In genomic region chr4:141897838-141898237, GRCm38 (mm10) we compare ENCODE assay signal across 19 mouse cellular contexts. TPM values are rescaled to one million over a fixed set of nuclear protein-coding genes. Genes with fewer than 3 reads are reported as not detected.
DNase-seq lines count a peak whose midpoint lies in the region; ATAC-seq and TF ChIP-seq lines count a peak whose summit lies in the region.
"Had no signal": no experiment of that assay in that cellular context is flagged by ENCODE, and none has a peak within 500 bp of the region (broad histone marks: within the 10 kb centered on the region; RNA-seq: fewer than 3 reads in every experiment).

No protein-coding gene starts in this region.

- no peaks in the 10 kb centered on the region for H3K36me3 ChIP-seq in hindbrain, embryonic 10.5 days
- no peaks in the 10 kb centered on the region for H3K36me3 ChIP-seq in hindbrain, embryonic 11.5 days (ENCODE audit: control insufficient read depth, insufficient read depth, low read length)
- H3K36me3 ChIP-seq in forebrain, embryonic 13.5 days (ENCODE audit: poor library complexity, severe bottlenecking), result no peaks in the 10 kb centered on the region
- H3K36me3 ChIP-seq in hindbrain, postnatal 0 days (ENCODE audit: insufficient read depth, low read length), result no peaks in the 10 kb centered on the region

- H3K4me2 ChIP-seq in hindbrain, embryonic 11.5 days (replicated peaks; ENCODE audit: low read depth, low read length), result no peak overlapping the region
- no peak overlapping the region for H3K4me2 ChIP-seq in forebrain, embryonic 13.5 days
- H3K4me2 ChIP-seq in hindbrain, postnatal 0 days (ENCODE audit: low read depth, low read length), result no peak overlapping the region

- 53% methylated on average over 3 of the region's 3 CpGs for WGBS in hindbrain, embryonic 10.5 days
- WGBS in hindbrain, embryonic 11.5 days, result 47% methylated on average over 2 of the region's 3 CpGs
- 51% methylated on average over 3 of the region's 3 CpGs for WGBS in forebrain, embryonic 13.5 days
- WGBS in hindbrain, postnatal 0 days, result 51% methylated on average over 3 of the region's 3 CpGs

- no peak for TF ChIP-seq CTCF in brain, embryonic 14.5 days (IDR thresholded peaks at IDR 0.05; ENCODE audit: borderline replicate concordance, extremely low read depth, insufficient read depth, insufficient read length)
- TF ChIP-seq CTCF in hindbrain, postnatal 0 days (IDR thresholded peaks at IDR 0.05; ENCODE audit: low read depth), result no peak

- no peak overlapping the region for H3K4me3 ChIP-seq in hindbrain, embryonic 10.5 days
- no peak overlapping the region for H3K4me3 ChIP-seq in hindbrain, embryonic 11.5 days (ENCODE audit: low read depth, low read length)
- no peak overlapping the region for H3K4me3 ChIP-seq in forebrain, embryonic 13.5 days
- no peak overlapping the region for H3K4me3 ChIP-seq in hindbrain, postnatal 0 days (ENCODE audit: low read length)
- H3K4me3 ChIP-seq: megakaryocyte, embryonic 14.5 days had no signal

- H3K27ac ChIP-seq in hindbrain, embryonic 10.5 days, result peak overlapping the region; percentile 90
- H3K27ac ChIP-seq in hindbrain, embryonic 11.5 days (ENCODE audit: low read depth, low read length), result no peak overlapping the region
- H3K27ac ChIP-seq in forebrain, embryonic 13.5 days, result peak overlapping the region; percentile 97; the same call in 1 of the 2 replicates
- peak overlapping the region; percentile 36; the same call in 1 of the 2 replicates for H3K27ac ChIP-seq in hindbrain, postnatal 0 days
- H3K27ac ChIP-seq: liver, embryonic 14.5 days had no signal

- ATAC-seq in hindbrain, embryonic 11.5 days (ENCODE audit: low FRiP score), result no peak
- no peak for ATAC-seq in forebrain, embryonic 13.5 days
- no peak for ATAC-seq in hindbrain, postnatal 0 days
- no peak for ATAC-seq in megakaryocyte progenitor cell, adult 5-6 weeks (replicated peaks; ENCODE audit: poor library complexity)
- ATAC-seq: Patski had no signal

- TF ChIP-seq POLR2A in brain, embryonic 14.5 days (IDR thresholded peaks at IDR 0.05; ENCODE audit: borderline replicate concordance, extremely low read depth, insufficient read depth, insufficient read length, poor library complexity, severe bottlenecking), result no peak

- peaks cover 74% of the 10 kb centered on the region for H3K4me1 ChIP-seq in hindbrain, embryonic 10.5 days (replicated peaks)
- peaks cover 20% of the 10 kb centered on the region for H3K4me1 ChIP-seq in hindbrain, embryonic 11.5 days (replicated peaks; ENCODE audit: control insufficient read depth, insufficient read depth, low read length)
- peaks cover 64% of the 10 kb centered on the region for H3K4me1 ChIP-seq in forebrain, embryonic 13.5 days
- peaks cover 20% of the 10 kb centered on the region for H3K4me1 ChIP-seq in hindbrain, postnatal 0 days (ENCODE audit: insufficient read depth, low read length)

- no peak for DNase-seq in hindbrain, embryonic 10.5 days (ENCODE audit: low spot score)
- no peak for DNase-seq in hindbrain, embryonic 11.5 days (ENCODE audit: low spot score)
- peak; percentile 72 for DNase-seq in brain, embryonic 14.5 days (ENCODE audit: low read depth)
- no peak for DNase-seq in hindbrain, postnatal 0 days (ENCODE audit: low spot score)
- no peak for DNase-seq in adrenal gland, adult (ENCODE audit: inconsistent age in 2 of 2, low spot score in 1 of 2)
- no peak for DNase-seq in ovary, postnatal 14 days (ENCODE audit: low spot score)
- DNase-seq: cerebellum, adult 18-20 months; kidney, adult 18-20 months had no signal

- no peaks in the 10 kb centered on the region for H3K27me3 ChIP-seq in hindbrain, embryonic 10.5 days (ENCODE audit: insufficient read depth, poor library complexity, severe bottlenecking)
- no peaks in the 10 kb centered on the region for H3K27me3 ChIP-seq in hindbrain, embryonic 11.5 days (ENCODE audit: control insufficient read depth, insufficient read depth, low read length)
- H3K27me3 ChIP-seq in forebrain, embryonic 13.5 days, result no peaks in the 10 kb centered on the region
- H3K27me3 ChIP-seq in hindbrain, postnatal 0 days (ENCODE audit: insufficient read depth, low read length), result no peaks in the 10 kb centered on the region
- H3K27me3 ChIP-seq: Patski had no signal

- H3K9me3 ChIP-seq in hindbrain, embryonic 10.5 days, result no peaks in the 10 kb centered on the region
- no peaks in the 10 kb centered on the region for H3K9me3 ChIP-seq in hindbrain, embryonic 11.5 days (ENCODE audit: control insufficient read depth, low read length)
- no peaks in the 10 kb centered on the region for H3K9me3 ChIP-seq in forebrain, embryonic 13.5 days (replicated peaks)
- no peaks in the 10 kb centered on the region for H3K9me3 ChIP-seq in hindbrain, postnatal 0 days (ENCODE audit: low read length)
- H3K9me3 ChIP-seq: megakaryocyte, embryonic 14.5 days had no signal

- no peak overlapping the region for H3K9ac ChIP-seq in hindbrain, embryonic 11.5 days (ENCODE audit: low read depth, low read length)
- no peak overlapping the region for H3K9ac ChIP-seq in forebrain, embryonic 13.5 days
- no peak overlapping the region for H3K9ac ChIP-seq in hindbrain, postnatal 0 days (replicated peaks; ENCODE audit: low read length)
- H3K9ac ChIP-seq: liver, embryonic 14.5 days had no signal

RNA-seq across cellular contexts. Expression of gene Efhd2, which starts 23.1 kb away (rescaled TPM):
- polyA plus RNA-seq in hindbrain, embryonic 10.5 days (2016; fragmentation: Nextera tagmentation; extraction: Ambion mirVana), result 51.4 and 61.3 TPM in 2 replicates
- 25.0 and 26.1 TPM in 2 replicates for polyA plus RNA-seq in hindbrain, embryonic 11.5 days (2014; fragmentation: Nextera tagmentation; extraction: Ambion mirVana)
- polyA plus RNA-seq in brain, embryonic 14.5 days (2012; rRNA removed), result 72.6 and 78.7 TPM in 2 replicates
- 85.2 and 86.3 TPM in 2 replicates for polyA plus RNA-seq in forebrain, embryonic 13.5 days (2015; fragmentation: Nextera tagmentation; extraction: Ambion mirVana)
- total RNA-seq in hindbrain, postnatal 0 days (2014; rRNA removed), result 39.4 and 49.2 TPM in 2 replicates
- 62.5 and 64.8 TPM in 2 replicates for polyA plus RNA-seq in hindbrain, postnatal 0 days (2015; fragmentation: Nextera tagmentation; extraction: Ambion mirVana)
- total RNA-seq in megakaryocyte progenitor cell, adult 5-6 weeks (2015), result 42.2 and 49.9 TPM in 2 replicates
- total RNA-seq in megakaryocyte progenitor cell, adult 5-6 weeks (2017), result 53.6 and 58.1 TPM in 2 replicates

RNA-seq across cellular contexts. Expression of gene Ctrc, which starts 51.7 kb away (rescaled TPM):
- not detected in 2 replicates for polyA plus RNA-seq in hindbrain, embryonic 10.5 days (2016; fragmentation: Nextera tagmentation; extraction: Ambion mirVana)
- not detected in 2 replicates for polyA plus RNA-seq in hindbrain, embryonic 11.5 days (2014; fragmentation: Nextera tagmentation; extraction: Ambion mirVana)
- not detected in 2 replicates for polyA plus RNA-seq in brain, embryonic 14.5 days (2012; rRNA removed)
- not detected in 2 replicates for polyA plus RNA-seq in forebrain, embryonic 13.5 days (2015; fragmentation: Nextera tagmentation; extraction: Ambion mirVana)
- total RNA-seq in hindbrain, postnatal 0 days (2014; rRNA removed), result not detected in 2 replicates
- not detected in 2 replicates for polyA plus RNA-seq in hindbrain, postnatal 0 days (2015; fragmentation: Nextera tagmentation; extraction: Ambion mirVana)
- total RNA-seq in megakaryocyte progenitor cell, adult 5-6 weeks (2015), result not detected in 2 replicates
- not detected in 2 replicates for total RNA-seq in megakaryocyte progenitor cell, adult 5-6 weeks (2017)
- total RNA-seq: adrenal gland, adult 18-20 months; gastrocnemius, adult 8-10 months; heart, postnatal 25 days; layer of hippocampus, adult 18-20 months; left cerebral cortex, postnatal 10 days had no signal
- polyA plus RNA-seq: liver, embryonic 14.5 days; neural tube, embryonic 14.5 days; Patski had no signal
